Mouse (Mus musculus): ENCODE data around the gene Ythdf1. TPM values are rescaled to one million over a fixed set of nuclear protein-coding genes. Genes with fewer than 3 reads are reported as not detected.

The Ythdf1 gene
- polyA plus RNA-seq, 1 experiment from 2014 or later, result 62.6 TPM

- no peak for ATAC-seq (ENCODE audit: low FRiP score)
- Histone ChIP-seq H3K9ac (no peak overlapping the region), H3K4me1 (no peaks in the 10 kb centered on the region), H3K27ac (no peak overlapping the region), H3K4me2 (no peak overlapping the region), H3K9me3 (no peaks in the 10 kb centered on the region), H3K36me3 (replicated peaks) (peaks cover 19% of the 10 kb centered on the region), H3K27me3 (no peaks in the 10 kb centered on the region), H3K4me3 (replicated peaks) (no peak overlapping the region)
Observed at GRCm38 (mm10) chr2:180941869-180942268, 21.1 kb upstream of the Ythdf1 start.

GRCm38 (mm10) chr2:180940187-180940586 is 19.4 kb upstream of the Ythdf1 start:
- Histone ChIP-seq H3K9me3 (no peaks in the 10 kb centered on the region), H3K4me1 (no peaks in the 10 kb centered on the region), H3K9ac (no peak overlapping the region), H3K27ac (no peak overlapping the region), H3K4me2 (no peak overlapping the region), H3K4me3 (replicated peaks) (no peak overlapping the region), H3K27me3 (no peaks in the 10 kb centered on the region), H3K36me3 (replicated peaks) (peaks cover 19% of the 10 kb centered on the region)
- no peak for ATAC-seq (ENCODE audit: low FRiP score)

GRCm38 (mm10) chr2:180932418-180932817 is 11.7 kb upstream of the Ythdf1 start:
- ATAC-seq (ENCODE audit: low FRiP score), result 0 out of 2 replicates have a peak, but pooled peaks have one; percentile 58
- WGBS, result 88% methylated on average over 1 of the region's 1 CpGs

GRCm38 (mm10) chr2:180928723-180929122 is 8.0 kb upstream of the Ythdf1 start, which contains the start of gene Birc7:
Gene Birc7, plus strand, starts transcription at chr2:180929023.
- H3K27ac ChIP-seq, result no peak within 1 kb of the TSS
- peaks cover 10% of the 10 kb centered on the region; the same call in 1 of the 2 replicates for H3K4me1 ChIP-seq
- ATAC-seq (ENCODE audit: low FRiP score), result no peak
- no peak within 1 kb of the TSS for H3K9ac ChIP-seq
- H3K4me3 ChIP-seq (replicated peaks), result no peak within 1 kb of the TSS
- H3K36me3 ChIP-seq (replicated peaks), result no peaks in the 10 kb centered on the region
- no peak within 1 kb of the TSS for H3K4me2 ChIP-seq
- 38% methylated on average over 4 of the region's 4 CpGs for WGBS
- no peaks in the 10 kb centered on the region for H3K27me3 ChIP-seq
- no peaks in the 10 kb centered on the region for H3K9me3 ChIP-seq

More at GRCm38 (mm10) chr2:180932418-180932817, 11.7 kb upstream of the Ythdf1 start:
- peaks cover 4% of the 10 kb centered on the region; the same call in 1 of the 2 replicates for H3K36me3 ChIP-seq (replicated peaks)
- no peak overlapping the region for H3K27ac ChIP-seq
- H3K27me3 ChIP-seq, result no peaks in the 10 kb centered on the region
- no peak overlapping the region for H3K4me3 ChIP-seq (replicated peaks)
- H3K9me3 ChIP-seq, result no peaks in the 10 kb centered on the region
- peaks cover 10% of the 10 kb centered on the region; the same call in 1 of the 2 replicates for H3K4me1 ChIP-seq
- H3K9ac ChIP-seq, result no peak overlapping the region
- H3K4me2 ChIP-seq, result no peak overlapping the region

GRCm38 (mm10) chr2:180925176-180925575 is 4.4 kb upstream of the Ythdf1 start:
- Histone ChIP-seq H3K4me2 (no peak overlapping the region), H3K4me3 (replicated peaks) (no peak overlapping the region), H3K27me3 (no peaks in the 10 kb centered on the region), H3K36me3 (replicated peaks) (no peaks in the 10 kb centered on the region), H3K9me3 (no peaks in the 10 kb centered on the region), H3K27ac (no peak overlapping the region), H3K9ac (no peak overlapping the region), H3K4me1 (peaks cover 9% of the 10 kb centered on the region; the same call in 1 of the 2 replicates)
- 5% methylated on average over 4 of the region's 4 CpGs for WGBS
- no peak for ATAC-seq (ENCODE audit: low FRiP score)

GRCm38 (mm10) chr2:180922739-180923138 is 2.0 kb upstream of the Ythdf1 start:
- peaks cover 21% of the 10 kb centered on the region for H3K4me1 ChIP-seq
- WGBS, result 87% methylated on average over 6 of the region's 6 CpGs
- no peaks in the 10 kb centered on the region for H3K9me3 ChIP-seq
- H3K4me2 ChIP-seq, result no peak overlapping the region
- H3K36me3 ChIP-seq (replicated peaks), result peaks cover 9% of the 10 kb centered on the region
- no peaks in the 10 kb centered on the region for H3K27me3 ChIP-seq
- H3K4me3 ChIP-seq (replicated peaks), result no peak overlapping the region
- ATAC-seq (ENCODE audit: low FRiP score), result no peak
- H3K9ac ChIP-seq, result no peak overlapping the region
- H3K27ac ChIP-seq, result no peak overlapping the region

GRCm38 (mm10) chr2:180919913-180920809 is 588 bp downstream of the Ythdf1 start:
- 1% methylated on average over 61 of the region's 61 CpGs for WGBS
- H3K9me3 ChIP-seq, result no peaks in the 10 kb centered on the region
- H3K9ac ChIP-seq, result peak overlapping the region; percentile 94
- peaks cover 33% of the 10 kb centered on the region for H3K36me3 ChIP-seq (replicated peaks)
- peaks cover 22% of the 10 kb centered on the region for H3K4me1 ChIP-seq
- H3K4me3 ChIP-seq (replicated peaks), result peak overlapping the region; percentile 82
- peak; percentile 77 for ATAC-seq (ENCODE audit: low FRiP score)
- peak overlapping the region; percentile 63; the same call in 1 of the 2 replicates for H3K27ac ChIP-seq
- peak overlapping the region; percentile 90 for H3K4me2 ChIP-seq
- no peaks in the 10 kb centered on the region for H3K27me3 ChIP-seq

- H3K4me3 ChIP-seq (replicated peaks), result no peak overlapping the region
- no peak for ATAC-seq (ENCODE audit: low FRiP score)
- H3K4me2 ChIP-seq, result no peak overlapping the region
- 88% methylated on average over 3 of the region's 3 CpGs for WGBS
- H3K9me3 ChIP-seq, result no peaks in the 10 kb centered on the region
- no peak overlapping the region for H3K9ac ChIP-seq
- peaks cover 17% of the 10 kb centered on the region for H3K4me1 ChIP-seq
- peaks cover 73% of the 10 kb centered on the region for H3K36me3 ChIP-seq (replicated peaks)
- H3K27ac ChIP-seq, result no peak overlapping the region
- no peaks in the 10 kb centered on the region for H3K27me3 ChIP-seq
Observed at GRCm38 (mm10) chr2:180915886-180916433, 4.8 kb downstream of the Ythdf1 start.

GRCm38 (mm10) chr2:180910928-180911327 is 9.8 kb downstream of the Ythdf1 start:
- H3K4me3 ChIP-seq (replicated peaks), result no peak overlapping the region
- WGBS, result 90% methylated on average over 12 of the region's 12 CpGs
- H3K4me2 ChIP-seq, result no peak overlapping the region
- H3K9ac ChIP-seq, result no peak overlapping the region
- H3K4me1 ChIP-seq, result peaks cover 6% of the 10 kb centered on the region
- H3K36me3 ChIP-seq (replicated peaks), result peaks cover 81% of the 10 kb centered on the region
- no peak for ATAC-seq (ENCODE audit: low FRiP score)
- no peaks in the 10 kb centered on the region for H3K9me3 ChIP-seq
- H3K27me3 ChIP-seq, result no peaks in the 10 kb centered on the region
- no peak overlapping the region for H3K27ac ChIP-seq

GRCm38 (mm10) chr2:180905556-180906221 is 15.1 kb downstream of the Ythdf1 start:
- ATAC-seq (ENCODE audit: low FRiP score), result 0 out of 2 replicates have a peak, but pooled peaks have one; percentile 28
- no peak overlapping the region for H3K27ac ChIP-seq
- H3K4me1 ChIP-seq, result peaks cover 11% of the 10 kb centered on the region
- no peak overlapping the region for H3K9ac ChIP-seq
- whole genome bisulfite sequencing, result 81% methylated on average over 5 of the region's 5 CpGs
- H3K36me3 ChIP-seq (replicated peaks), result peaks cover 54% of the 10 kb centered on the region
- no peaks in the 10 kb centered on the region for H3K9me3 ChIP-seq
- no peak overlapping the region for H3K4me3 ChIP-seq (replicated peaks)
- H3K27me3 ChIP-seq, result no peaks in the 10 kb centered on the region
- no peak overlapping the region for H3K4me2 ChIP-seq

- Histone ChIP-seq H3K36me3 (replicated peaks) (peaks cover 44% of the 10 kb centered on the region), H3K4me3 (replicated peaks) (no peak overlapping the region), H3K4me2 (no peak overlapping the region), H3K4me1 (peaks cover 11% of the 10 kb centered on the region), H3K27me3 (no peaks in the 10 kb centered on the region), H3K27ac (no peak overlapping the region), H3K9ac (no peak overlapping the region), H3K9me3 (no peaks in the 10 kb centered on the region)
- no peak for ATAC-seq (ENCODE audit: low FRiP score)
- WGBS, result 94% methylated on average over 18 of the region's 18 CpGs
Observed at GRCm38 (mm10) chr2:180904435-180905208, 16.1 kb downstream of the Ythdf1 start.
